Mouse (Mus musculus): ENCODE measurements around the gene Hnrnpl. TPM values are rescaled to one million over a fixed set of nuclear protein-coding genes. Genes with fewer than 3 reads are reported as not detected.

Gene Hnrnpl
- polyA plus RNA-seq, 1 experiment from 2014 or later, result 202 TPM

GRCm38 (mm10) chr7:28775129-28775528 lies 33.2 kb upstream of the Hnrnpl start:
- no peak overlapping the region; the same call in 1 of the 2 replicates for H3K9ac ChIP-seq
- H3K36me3 ChIP-seq, result peaks cover 39% of the 10 kb centered on the region
- H3K9me3 ChIP-seq, result no peaks in the 10 kb centered on the region
- no peak overlapping the region for H3K4me3 ChIP-seq
- H3K27me3 ChIP-seq, result no peaks in the 10 kb centered on the region
- WGBS, result 78% methylated on average over 7 of the region's 7 CpGs
- H3K4me1 ChIP-seq (replicated peaks), result peaks cover 18% of the 10 kb centered on the region
- H3K4me2 ChIP-seq, result no peak overlapping the region
- ATAC-seq (ENCODE audit: low FRiP score), result no peak
- no peak overlapping the region for H3K27ac ChIP-seq

- H3K4me1 ChIP-seq (replicated peaks), result peaks cover 13% of the 10 kb centered on the region
- H3K27me3 ChIP-seq, result no peaks in the 10 kb centered on the region
- H3K9ac ChIP-seq, result peak overlapping the region; percentile 13; the same call in 1 of the 2 replicates
- ATAC-seq (ENCODE audit: low FRiP score), result no peak
- WGBS, result 87% methylated on average over 9 of the region's 9 CpGs
- no peak overlapping the region for H3K4me3 ChIP-seq
- no peak overlapping the region for H3K4me2 ChIP-seq
- H3K9me3 ChIP-seq, result no peaks in the 10 kb centered on the region
- peaks cover 52% of the 10 kb centered on the region for H3K36me3 ChIP-seq
- H3K27ac ChIP-seq, result no peak overlapping the region
Measured at GRCm38 (mm10) chr7:28778825-28779224, 29.5 kb upstream of the Hnrnpl start.

- Histone ChIP-seq H3K36me3 (peaks cover 52% of the 10 kb centered on the region), H3K9ac (no peak overlapping the region; the same call in 1 of the 2 replicates), H3K4me2 (no peak overlapping the region), H3K4me1 (replicated peaks) (peaks cover 4% of the 10 kb centered on the region), H3K9me3 (no peaks in the 10 kb centered on the region), H3K4me3 (no peak overlapping the region), H3K27me3 (no peaks in the 10 kb centered on the region), H3K27ac (no peak overlapping the region; the same call in 1 of the 2 replicates)
- 44% methylated on average over 6 of the region's 6 CpGs for WGBS
- ATAC-seq (ENCODE audit: low FRiP score), result peak; percentile 49; the same call in 1 of the 2 replicates
Measured at GRCm38 (mm10) chr7:28780067-28780658, 28.2 kb upstream of the Hnrnpl start.

- no peak overlapping the region for H3K4me3 ChIP-seq
- ATAC-seq (ENCODE audit: low FRiP score), result no peak
- no peak overlapping the region for H3K9ac ChIP-seq
- no peak overlapping the region for H3K27ac ChIP-seq
- H3K9me3 ChIP-seq, result no peaks in the 10 kb centered on the region
- H3K36me3 ChIP-seq, result peaks cover 58% of the 10 kb centered on the region
- H3K4me2 ChIP-seq, result no peak overlapping the region
- 87% methylated on average over 7 of the region's 7 CpGs for WGBS
- no peaks in the 10 kb centered on the region for H3K27me3 ChIP-seq
- peaks cover 4% of the 10 kb centered on the region for H3K4me1 ChIP-seq (replicated peaks)
Measured at GRCm38 (mm10) chr7:28780857-28781256, 27.5 kb upstream of the Hnrnpl start.

DNA sequence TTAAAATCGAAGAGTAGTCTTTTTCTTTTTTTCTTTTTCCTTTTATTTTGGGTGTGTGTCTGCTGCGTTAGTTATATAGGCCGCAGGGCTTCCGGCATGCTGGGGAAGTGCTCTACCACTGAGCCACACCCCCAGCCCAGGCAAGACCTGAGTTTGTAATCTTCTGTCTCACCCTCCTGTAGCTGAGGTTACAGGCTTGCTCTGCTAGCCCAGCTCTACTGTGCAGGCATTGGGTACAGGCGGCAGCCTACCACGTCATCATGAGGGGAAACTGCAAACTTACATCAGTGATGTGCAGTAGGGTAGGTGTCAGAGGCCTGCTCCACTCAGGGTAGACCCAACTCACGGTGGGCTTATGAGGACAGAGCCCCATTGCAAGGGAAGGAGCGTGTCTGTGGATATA lies 27.1 kb upstream of the Hnrnpl start:
- H3K9me3 ChIP-seq, result no peaks in the 10 kb centered on the region
- 92% methylated on average over 8 of the region's 8 CpGs for WGBS
- peaks cover 62% of the 10 kb centered on the region for H3K36me3 ChIP-seq
- H3K4me1 ChIP-seq (replicated peaks), result peaks cover 4% of the 10 kb centered on the region
- H3K27me3 ChIP-seq, result no peaks in the 10 kb centered on the region
- H3K4me2 ChIP-seq, result no peak overlapping the region
- no peak overlapping the region for H3K9ac ChIP-seq
- no peak for ATAC-seq (ENCODE audit: low FRiP score)
- H3K4me3 ChIP-seq, result no peak overlapping the region
- no peak overlapping the region for H3K27ac ChIP-seq

- 74% methylated on average over 5 of the region's 5 CpGs for WGBS
Measured at GRCm38 (mm10) chr7:28785161-28785560, 23.2 kb upstream of the Hnrnpl start.

DNA sequence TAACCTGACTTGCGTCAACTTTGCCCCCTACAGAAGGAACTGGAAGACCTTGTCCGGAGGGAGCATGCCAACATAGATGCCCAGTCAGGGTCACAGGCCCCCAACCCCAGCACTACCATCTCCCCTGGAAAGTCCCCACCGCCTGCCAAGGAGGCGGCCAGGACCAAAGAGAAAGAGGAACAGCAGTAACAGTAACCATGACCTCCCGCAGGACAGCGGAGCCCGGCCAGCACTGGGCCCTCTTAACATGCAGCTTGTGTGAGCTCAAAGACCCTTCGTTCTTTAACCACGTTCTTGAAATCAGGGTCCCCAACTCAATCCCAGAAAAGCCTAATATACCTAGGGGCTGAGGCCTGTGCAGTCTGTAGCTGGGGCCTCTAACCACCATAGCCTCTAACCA lies 20.5 kb upstream of the Hnrnpl start:
- no peak overlapping the region for H3K4me2 ChIP-seq
- no peak overlapping the region for H3K4me3 ChIP-seq
- WGBS, result 94% methylated on average over 9 of the region's 9 CpGs
- no peaks in the 10 kb centered on the region for H3K4me1 ChIP-seq (replicated peaks)
- H3K9ac ChIP-seq, result no peak overlapping the region
- H3K9me3 ChIP-seq, result no peaks in the 10 kb centered on the region
- no peak overlapping the region for H3K27ac ChIP-seq
- H3K27me3 ChIP-seq, result no peaks in the 10 kb centered on the region
- ATAC-seq (ENCODE audit: low FRiP score), result no peak
- peaks cover 56% of the 10 kb centered on the region for H3K36me3 ChIP-seq

More at GRCm38 (mm10) chr7:28785161-28785560, 23.2 kb upstream of the Hnrnpl start:
- no peaks in the 10 kb centered on the region for H3K27me3 ChIP-seq
- no peak overlapping the region for H3K4me2 ChIP-seq
- no peak overlapping the region for H3K4me3 ChIP-seq
- ATAC-seq (ENCODE audit: low FRiP score), result no peak
- peaks cover 62% of the 10 kb centered on the region for H3K36me3 ChIP-seq
- no peak overlapping the region for H3K27ac ChIP-seq
- no peaks in the 10 kb centered on the region for H3K9me3 ChIP-seq
- H3K4me1 ChIP-seq (replicated peaks), result peaks cover 4% of the 10 kb centered on the region
- H3K9ac ChIP-seq, result peak overlapping the region; percentile 29; the same call in 1 of the 2 replicates

- H3K27ac ChIP-seq, result no peak within 1 kb of the TSS
- no peak within 1 kb of the TSS for H3K9ac ChIP-seq
- no peak for ATAC-seq (ENCODE audit: low FRiP score)
- peaks cover 50% of the 10 kb centered on the region for H3K36me3 ChIP-seq
- H3K4me1 ChIP-seq (replicated peaks), result no peaks in the 10 kb centered on the region
- H3K4me2 ChIP-seq, result no peak within 1 kb of the TSS
- no peak within 1 kb of the TSS for H3K4me3 ChIP-seq
- WGBS, result 72% methylated on average over 5 of the region's 5 CpGs
- no peaks in the 10 kb centered on the region for H3K9me3 ChIP-seq
- H3K27me3 ChIP-seq, result no peaks in the 10 kb centered on the region
Measured at GRCm38 (mm10) chr7:28788307-28789195, 19.8 kb upstream of the Hnrnpl start, which contains the start of gene Rinl. Gene Rinl (plus strand): TSS chr7:28788969.

- 83% methylated on average over 3 of the region's 3 CpGs for WGBS
- H3K9me3 ChIP-seq, result no peaks in the 10 kb centered on the region
- H3K4me3 ChIP-seq, result no peak overlapping the region
- H3K27ac ChIP-seq, result no peak overlapping the region
- H3K4me2 ChIP-seq, result no peak overlapping the region
- ATAC-seq (ENCODE audit: low FRiP score), result no peak
- H3K27me3 ChIP-seq, result no peaks in the 10 kb centered on the region
- H3K4me1 ChIP-seq (replicated peaks), result no peaks in the 10 kb centered on the region
- peaks cover 43% of the 10 kb centered on the region for H3K36me3 ChIP-seq
- H3K9ac ChIP-seq, result no peak overlapping the region
Measured at GRCm38 (mm10) chr7:28789235-28789634, 19.1 kb upstream of the Hnrnpl start.

GRCm38 (mm10) chr7:28790066-28790806 lies 18.1 kb upstream of the Hnrnpl start:
- no peak overlapping the region for H3K9ac ChIP-seq
- no peaks in the 10 kb centered on the region for H3K27me3 ChIP-seq
- no peaks in the 10 kb centered on the region for H3K9me3 ChIP-seq
- H3K36me3 ChIP-seq, result peaks cover 34% of the 10 kb centered on the region
- WGBS, result 53% methylated on average over 8 of the region's 8 CpGs
- H3K4me2 ChIP-seq, result no peak overlapping the region
- H3K4me1 ChIP-seq (replicated peaks), result no peaks in the 10 kb centered on the region
- no peak for ATAC-seq (ENCODE audit: low FRiP score)
- no peak overlapping the region for H3K27ac ChIP-seq
- no peak overlapping the region for H3K4me3 ChIP-seq

- Histone ChIP-seq H3K36me3 (peaks cover 19% of the 10 kb centered on the region), H3K4me3 (no peak overlapping the region), H3K27me3 (no peaks in the 10 kb centered on the region), H3K4me1 (replicated peaks) (peaks cover 4% of the 10 kb centered on the region), H3K4me2 (no peak overlapping the region), H3K9ac (no peak overlapping the region), H3K27ac (no peak overlapping the region), H3K9me3 (no peaks in the 10 kb centered on the region)
- no peak for ATAC-seq (ENCODE audit: low FRiP score)
Measured at GRCm38 (mm10) chr7:28791706-28792105, 16.6 kb upstream of the Hnrnpl start.
